Mouse (Mus musculus): ENCODE results near the gene Entpd1.

DNA sequence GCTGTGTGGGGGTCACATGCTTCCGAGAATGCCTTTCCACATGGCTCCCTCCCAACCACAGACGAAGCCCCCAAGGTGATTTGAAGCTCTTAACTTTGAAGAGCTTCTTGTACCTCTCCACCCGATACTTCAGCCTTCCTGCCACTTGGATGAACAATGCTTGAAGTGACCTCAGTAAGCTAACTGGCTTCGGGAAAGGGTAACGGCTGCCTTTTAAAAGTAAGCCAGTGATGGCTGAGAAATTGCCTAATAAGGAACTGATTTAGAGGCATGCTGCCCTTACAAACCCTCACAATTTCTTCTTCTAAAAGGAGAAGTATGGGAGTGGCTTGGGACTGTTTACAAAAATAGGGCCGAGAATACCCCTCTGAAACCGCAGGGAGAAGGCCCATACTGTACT is 81.0 kb downstream of the Entpd1 start:
- TF ChIP-seq POLR2A (IDR thresholded peaks at IDR 0.05; ENCODE audit: borderline replicate concordance, extremely low read depth, low read depth, low read length) (no peak), CTCF (IDR thresholded peaks at IDR 0.05; ENCODE audit: insufficient read depth, low read length) (no peak)
